Mouse (Mus musculus): ENCODE results near the gene Ssh2. TPM values are rescaled to one million over a fixed set of nuclear protein-coding genes. Genes with fewer than 3 reads are reported as not detected.
A peak's percentile ranks its signal among the peaks of the same experiment; 100 is the strongest.

Gene Ssh2
- polyA plus RNA-seq, 1 experiment from 2014 or later = 20.2 TPM

- H3K4me2 ChIP-seq (ENCODE audit: low read length) = peak overlapping the region; percentile 94
- H3K4me3 ChIP-seq (ENCODE audit: low read depth, low read length) = peak overlapping the region; percentile 68
- peak overlapping the region; percentile 92 for H3K27ac ChIP-seq (ENCODE audit: low read length)
- whole genome bisulfite sequencing = under 1% methylated on average over 21 of the region's 32 CpGs
- peaks cover 53% of the 10 kb centered on the region for H3K4me1 ChIP-seq (ENCODE audit: control insufficient read depth, insufficient read depth, low read length)
- peak; percentile 71 for ATAC-seq
- H3K9me3 ChIP-seq (replicated peaks; ENCODE audit: control insufficient read depth, low read length, poor library complexity, severe bottlenecking) = no peaks in the 10 kb centered on the region
- H3K9ac ChIP-seq (ENCODE audit: low read depth, low read length) = peak overlapping the region; percentile 96
- H3K36me3 ChIP-seq (ENCODE audit: control insufficient read depth, insufficient read depth, low read length) = no peaks in the 10 kb centered on the region
- no peaks in the 10 kb centered on the region for H3K27me3 ChIP-seq (ENCODE audit: control insufficient read depth, insufficient read depth, low read depth, low read length)
Measured at GRCm38 (mm10) chr11:77492911-77493332, 276.8 kb downstream of the Ssh2 start.

GRCm38 (mm10) chr11:77493512-77494343 lies 277.6 kb downstream of the Ssh2 start, which contains the start of gene Git1:
Gene Git1 (plus strand): TSS chr11:77493562.
- Histone ChIP-seq H3K4me1 (ENCODE audit: control insufficient read depth, insufficient read depth, low read length) (peaks cover 46% of the 10 kb centered on the region), H3K36me3 (ENCODE audit: control insufficient read depth, insufficient read depth, low read length) (no peaks in the 10 kb centered on the region), H3K4me3 (ENCODE audit: low read depth, low read length) (peak within 1 kb of the TSS; percentile 68), H3K27ac (ENCODE audit: low read length) (peak within 1 kb of the TSS; percentile 92), H3K27me3 (ENCODE audit: control insufficient read depth, insufficient read depth, low read depth, low read length) (no peaks in the 10 kb centered on the region), H3K9me3 (replicated peaks; ENCODE audit: control insufficient read depth, low read length, poor library complexity, severe bottlenecking) (no peaks in the 10 kb centered on the region), H3K4me2 (ENCODE audit: low read length) (peak within 1 kb of the TSS; percentile 94), H3K9ac (ENCODE audit: low read depth, low read length) (peak within 1 kb of the TSS; percentile 96)
- 1% methylated on average over 49 of the region's 74 CpGs for WGBS
- no peak for ATAC-seq

GRCm38 (mm10) chr11:77494344-77494676 lies 278.2 kb downstream of the Ssh2 start:
- ATAC-seq = no peak
- H3K4me2 ChIP-seq (ENCODE audit: low read length) = peak overlapping the region; percentile 90
- peak overlapping the region; percentile 92 for H3K27ac ChIP-seq (ENCODE audit: low read length)
- H3K4me1 ChIP-seq (ENCODE audit: control insufficient read depth, insufficient read depth, low read length) = peaks cover 46% of the 10 kb centered on the region
- H3K9me3 ChIP-seq (replicated peaks; ENCODE audit: control insufficient read depth, low read length, poor library complexity, severe bottlenecking) = no peaks in the 10 kb centered on the region
- 28% methylated on average over 4 of the region's 4 CpGs for WGBS
- peak overlapping the region; percentile 96 for H3K9ac ChIP-seq (ENCODE audit: low read depth, low read length)
- no peaks in the 10 kb centered on the region for H3K36me3 ChIP-seq (ENCODE audit: control insufficient read depth, insufficient read depth, low read length)
- H3K4me3 ChIP-seq (ENCODE audit: low read depth, low read length) = peak overlapping the region; percentile 68
- H3K27me3 ChIP-seq (ENCODE audit: control insufficient read depth, insufficient read depth, low read depth, low read length) = no peaks in the 10 kb centered on the region

- H3K4me2 ChIP-seq (ENCODE audit: low read length) = peak overlapping the region; percentile 90
- WGBS = 77% methylated on average over 6 of the region's 6 CpGs
- H3K9me3 ChIP-seq (replicated peaks; ENCODE audit: control insufficient read depth, low read length, poor library complexity, severe bottlenecking) = no peaks in the 10 kb centered on the region
- H3K9ac ChIP-seq (ENCODE audit: low read depth, low read length) = peak overlapping the region; percentile 96
- H3K36me3 ChIP-seq (ENCODE audit: control insufficient read depth, insufficient read depth, low read length) = no peaks in the 10 kb centered on the region
- ATAC-seq = no peak
- H3K27me3 ChIP-seq (ENCODE audit: control insufficient read depth, insufficient read depth, low read depth, low read length) = no peaks in the 10 kb centered on the region
- H3K4me1 ChIP-seq (ENCODE audit: control insufficient read depth, insufficient read depth, low read length) = peaks cover 46% of the 10 kb centered on the region
- H3K4me3 ChIP-seq (ENCODE audit: low read depth, low read length) = peak overlapping the region; percentile 68
- no peak overlapping the region; the same call in 1 of the 2 replicates for H3K27ac ChIP-seq (ENCODE audit: low read length)
Measured at GRCm38 (mm10) chr11:77494782-77495181, 278.7 kb downstream of the Ssh2 start.

- H3K9ac ChIP-seq (ENCODE audit: low read depth, low read length) = no peak overlapping the region
Measured at GRCm38 (mm10) chr11:77495507-77495906, 279.4 kb downstream of the Ssh2 start.

GRCm38 (mm10) chr11:77497341-77497756 lies 281.3 kb downstream of the Ssh2 start:
- H3K27ac ChIP-seq (ENCODE audit: low read length) = peak overlapping the region; percentile 53
- H3K36me3 ChIP-seq (ENCODE audit: control insufficient read depth, insufficient read depth, low read length) = 0 out of 2 replicates have a peak, but pooled peaks cover 7% of the 10 kb centered on the region
- H3K9me3 ChIP-seq (replicated peaks; ENCODE audit: control insufficient read depth, low read length, poor library complexity, severe bottlenecking) = no peaks in the 10 kb centered on the region
- H3K4me1 ChIP-seq (ENCODE audit: control insufficient read depth, insufficient read depth, low read length) = peaks cover 29% of the 10 kb centered on the region
- WGBS = 30% methylated on average over 6 of the region's 6 CpGs
- no peak for ATAC-seq
- no peak overlapping the region for H3K4me2 ChIP-seq (ENCODE audit: low read length)
- no peaks in the 10 kb centered on the region for H3K27me3 ChIP-seq (ENCODE audit: control insufficient read depth, insufficient read depth, low read depth, low read length)
- no peak overlapping the region for H3K9ac ChIP-seq (ENCODE audit: low read depth, low read length)
- H3K4me3 ChIP-seq (ENCODE audit: low read depth, low read length) = no peak overlapping the region

More at GRCm38 (mm10) chr11:77495507-77495906, 279.4 kb downstream of the Ssh2 start:
- no peaks in the 10 kb centered on the region for H3K9me3 ChIP-seq (replicated peaks; ENCODE audit: control insufficient read depth, low read length, poor library complexity, severe bottlenecking)
- no peaks in the 10 kb centered on the region for H3K27me3 ChIP-seq (ENCODE audit: control insufficient read depth, insufficient read depth, low read depth, low read length)
- no peak for ATAC-seq
- H3K36me3 ChIP-seq (ENCODE audit: control insufficient read depth, insufficient read depth, low read length) = 0 out of 2 replicates have a peak, but pooled peaks cover 4% of the 10 kb centered on the region
- no peak overlapping the region; the same call in 1 of the 2 replicates for H3K4me2 ChIP-seq (ENCODE audit: low read length)
- no peak overlapping the region for H3K4me3 ChIP-seq (ENCODE audit: low read depth, low read length)
- H3K27ac ChIP-seq (ENCODE audit: low read length) = no peak overlapping the region
- H3K4me1 ChIP-seq (ENCODE audit: control insufficient read depth, insufficient read depth, low read length) = peaks cover 41% of the 10 kb centered on the region

GRCm38 (mm10) chr11:77497851-77498250 lies 281.8 kb downstream of the Ssh2 start:
- peak overlapping the region; percentile 53 for H3K27ac ChIP-seq (ENCODE audit: low read length)
- H3K9ac ChIP-seq (ENCODE audit: low read depth, low read length) = no peak overlapping the region

GRCm38 (mm10) chr11:77498261-77499139 lies 282.4 kb downstream of the Ssh2 start:
- H3K4me3 ChIP-seq (ENCODE audit: low read depth, low read length) = no peak overlapping the region
- WGBS = 65% methylated on average over 12 of the region's 12 CpGs
- H3K9ac ChIP-seq (ENCODE audit: low read depth, low read length) = no peak overlapping the region
- H3K27ac ChIP-seq (ENCODE audit: low read length) = no peak overlapping the region
- H3K27me3 ChIP-seq (ENCODE audit: control insufficient read depth, insufficient read depth, low read depth, low read length) = no peaks in the 10 kb centered on the region
- peaks cover 12% of the 10 kb centered on the region for H3K36me3 ChIP-seq (ENCODE audit: control insufficient read depth, insufficient read depth, low read length)
- H3K4me1 ChIP-seq (ENCODE audit: control insufficient read depth, insufficient read depth, low read length) = peaks cover 25% of the 10 kb centered on the region
- no peaks in the 10 kb centered on the region for H3K9me3 ChIP-seq (replicated peaks; ENCODE audit: control insufficient read depth, low read length, poor library complexity, severe bottlenecking)
- H3K4me2 ChIP-seq (ENCODE audit: low read length) = no peak overlapping the region
- ATAC-seq = no peak

More at GRCm38 (mm10) chr11:77497851-77498250, 281.8 kb downstream of the Ssh2 start:
- H3K27me3 ChIP-seq (ENCODE audit: control insufficient read depth, insufficient read depth, low read depth, low read length) = no peaks in the 10 kb centered on the region
- ATAC-seq = no peak
- no peak overlapping the region for H3K4me3 ChIP-seq (ENCODE audit: low read depth, low read length)
- no peak overlapping the region for H3K4me2 ChIP-seq (ENCODE audit: low read length)
- no peaks in the 10 kb centered on the region for H3K9me3 ChIP-seq (replicated peaks; ENCODE audit: control insufficient read depth, low read length, poor library complexity, severe bottlenecking)
- H3K4me1 ChIP-seq (ENCODE audit: control insufficient read depth, insufficient read depth, low read length) = peaks cover 25% of the 10 kb centered on the region
- peaks cover 8% of the 10 kb centered on the region; the same call in 1 of the 2 replicates for H3K36me3 ChIP-seq (ENCODE audit: control insufficient read depth, insufficient read depth, low read length)
- WGBS = 20% methylated on average over 4 of the region's 4 CpGs
